Mouse (Mus musculus) hindbrain, postnatal 0 days (tissue): ENCODE measurements around the gene Gm49486. TPM values are rescaled to one million over a fixed set of nuclear protein-coding genes. Genes with fewer than 3 reads are reported as not detected.

Source experiments
- ATAC-seq: fragments of 200-750 bp; cut with Nextera tagmentation; 2 replicates; pipeline ENCODE4 v1.8.0; 2017; ENCODE audit warnings: mild to moderate bottlenecking, moderate TSS enrichment, moderate library complexity
- DNase-seq: peaks from one replicate; pipeline ENCODE4 v3.0.0-alpha.2; 2015; ENCODE audit warnings: low spot score
- H3K27ac ChIP-seq: fragments of 300-500 bp; sonication (generic); 2 replicates; pipeline ENCODE4 v1.5.1; 2014; ENCODE audit warnings: mild to moderate bottlenecking
- H3K27me3 ChIP-seq: fragments of 300-500 bp; sonication (generic); 2 replicates; pipeline ENCODE4 v1.6.1; 2014; ENCODE audit warnings: low read length, mixed read lengths; ENCODE audit not compliant: insufficient read depth
- H3K36me3 ChIP-seq: fragments of 300-500 bp; sonication (generic); 2 replicates; pipeline ENCODE4 v1.6.1; 2014; ENCODE audit warnings: low read length, mixed read lengths; ENCODE audit not compliant: insufficient read depth
- H3K4me1 ChIP-seq: fragments of 300-500 bp; sonication (generic); 2 replicates; pipeline ENCODE4 v1.6.1; 2014; ENCODE audit warnings: antibody characterized with exemption, low read length, mixed read lengths; ENCODE audit not compliant: insufficient read depth
- H3K4me2 ChIP-seq: fragments of 300-500 bp; sonication (generic); 2 replicates; pipeline ENCODE4 v1.6.1; 2014; ENCODE audit warnings: low read depth, mild to moderate bottlenecking, low read length, moderate library complexity, mixed read lengths
- H3K4me3 ChIP-seq: fragments of 300-500 bp; sonication (generic); 2 replicates; pipeline ENCODE4 v1.5.1; 2014; ENCODE audit warnings: low read length
- H3K9ac ChIP-seq: fragments of 300-500 bp; sonication (generic); replicated peaks from 2 replicates; pipeline ENCODE4 v1.6.1; 2014; ENCODE audit warnings: mild to moderate bottlenecking, low read length, moderate library complexity, mixed read lengths
- H3K9me3 ChIP-seq: fragments of 300-500 bp; sonication (generic); 2 replicates; pipeline ENCODE4 v1.6.1; 2016; ENCODE audit warnings: low read length, mixed read lengths
- CTCF ChIP-seq: IDR thresholded peaks from 2 replicates; pipeline ENCODE4 v1.5.1; 2016; ENCODE audit warnings: antibody characterized with exemption, control low read depth, low read depth
- WGBS: fragments of 180-500 bp; shearing (Covaris S2); extraction: QIAGEN DNeasy Blood & Tissue Kit; methylation state at CpG from one replicate; pipeline ENCODE4 v1.1.7; 2014; 5-methylcytosine and 5-hydroxymethylcytosine counted together
- polyA plus RNA-seq: library from polyadenylated mRNA; unstranded; fragments of >200 nt; fragmentation: Nextera tagmentation; extraction: Ambion mirVana; gene quantifications from 2 replicates; pipeline ENCODE4 v1.2.1, GENCODE M21; 2015
- total RNA-seq: library from RNA; depleted of rRNA; stranded (reverse); fragments of >200 nt; gene quantifications from 2 replicates; pipeline ENCODE4 v1.2.3, GENCODE M21; 2014

The Gm49486 gene
- total and polyA plus RNA-seq, 2 experiments from 2014 or later, result 1.7 to 2.1 TPM

DNA sequence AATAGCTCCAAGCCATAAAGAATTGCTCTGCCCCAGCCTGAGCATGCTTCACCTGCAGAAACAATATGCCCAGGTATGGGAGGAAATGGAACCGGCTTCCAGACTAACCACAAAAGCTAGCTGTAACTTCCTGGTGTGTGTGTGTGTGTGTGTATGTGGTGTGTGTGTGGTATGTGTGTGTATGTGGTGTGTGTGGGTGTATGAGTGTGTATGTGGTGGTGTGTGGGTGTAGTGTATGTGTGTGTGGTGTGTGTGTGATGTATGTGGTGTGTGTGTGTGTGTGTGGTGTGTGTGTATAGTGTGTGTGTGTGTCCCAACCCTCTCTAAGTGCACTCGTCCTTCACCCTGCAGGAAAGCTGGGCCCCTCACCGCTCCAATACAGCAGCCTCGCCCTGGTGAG is 36.2 kb downstream of the Gm49486 start:
- no peak for TF ChIP-seq CTCF
- Histone ChIP-seq H3K27ac (no peak overlapping the region), H3K4me1 (peaks cover 12% of the 10 kb centered on the region; the same call in 1 of the 2 replicates), H3K36me3 (no peaks in the 10 kb centered on the region), H3K27me3 (peaks cover 3% of the 10 kb centered on the region), H3K9ac (no peak overlapping the region), H3K4me2 (no peak overlapping the region), H3K9me3 (no peaks in the 10 kb centered on the region), H3K4me3 (no peak overlapping the region)
- DNase-seq, result no peak
- 58% methylated on average over 4 of the region's 4 CpGs for WGBS
- ATAC-seq, result no peak

GRCm38 (mm10) chr15:79268521-79268920 is 39.3 kb downstream of the Gm49486 start:
- TF ChIP-seq CTCF, result no peak
- DNase-seq (no peak), ATAC-seq (no peak)
- Histone ChIP-seq H3K9me3 (no peaks in the 10 kb centered on the region), H3K36me3 (no peaks in the 10 kb centered on the region), H3K27me3 (no peaks in the 10 kb centered on the region; the same call in 1 of the 2 replicates), H3K4me3 (no peak overlapping the region), H3K9ac (no peak overlapping the region), H3K4me1 (no peaks in the 10 kb centered on the region), H3K4me2 (no peak overlapping the region), H3K27ac (no peak overlapping the region)
- WGBS, result 23% methylated on average over 1 of the region's 1 CpGs

DNA sequence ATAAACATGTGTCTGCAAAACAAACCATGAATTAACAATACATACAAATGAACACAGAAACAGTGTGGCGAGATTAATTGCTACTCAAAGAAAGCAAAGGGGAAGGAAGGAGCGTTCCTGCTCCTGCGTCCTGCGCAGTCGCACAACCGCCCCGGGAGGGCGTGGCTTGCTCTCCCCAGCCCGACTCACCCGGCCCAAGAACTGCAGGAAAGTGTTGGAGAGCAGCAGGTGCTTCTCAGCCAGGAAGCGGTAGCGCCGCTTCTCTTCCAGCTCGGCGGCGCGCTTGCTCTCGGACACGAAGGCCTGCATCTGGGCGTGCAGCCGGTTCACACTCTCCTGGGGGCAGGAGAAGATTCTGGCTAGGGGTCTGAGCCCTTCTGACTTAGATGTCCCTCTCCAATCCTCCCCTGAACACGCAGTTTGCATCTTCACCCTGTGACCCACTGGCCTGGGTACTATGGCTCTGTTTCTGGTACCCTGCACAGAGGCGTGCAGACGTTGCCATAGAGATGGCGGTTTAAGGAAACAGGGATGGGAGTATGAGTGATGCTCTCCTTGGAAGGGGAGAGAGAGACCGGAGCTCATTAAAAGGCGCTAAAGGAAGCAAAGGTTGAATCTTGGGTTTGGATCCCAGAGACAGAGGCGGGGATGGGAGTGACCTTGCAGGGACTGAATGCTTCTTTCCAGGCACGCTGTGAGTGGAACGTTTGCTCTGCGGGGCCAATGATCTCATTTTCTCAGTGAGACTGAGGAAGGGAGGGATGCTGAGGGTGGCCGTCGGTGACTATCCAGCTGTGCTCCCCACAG is 41.3 kb downstream of the Gm49486 start:
- Histone ChIP-seq H3K27ac (no peak overlapping the region), H3K9me3 (no peaks in the 10 kb centered on the region), H3K4me3 (peak overlapping the region; percentile 37), H3K9ac (peak overlapping the region; percentile 39), H3K4me2 (peak overlapping the region; percentile 62), H3K4me1 (no peaks in the 10 kb centered on the region), H3K36me3 (no peaks in the 10 kb centered on the region), H3K27me3 (no peaks in the 10 kb centered on the region)
- TF ChIP-seq CTCF, result no peak
- ATAC-seq (peak; percentile 79; the same call in 1 of the 2 replicates), DNase-seq (peak; percentile 77)
- 1% methylated on average over 33 of the region's 33 CpGs for WGBS

GRCm38 (mm10) chr15:79271124-79271746 is 42.0 kb downstream of the Gm49486 start:
- ATAC-seq (peak; percentile 25; the same call in 1 of the 2 replicates), DNase-seq (peak; percentile 73)
- 15% methylated on average over 17 of the region's 17 CpGs for WGBS
- H3K36me3 ChIP-seq, result no peaks in the 10 kb centered on the region
- H3K4me1 ChIP-seq, result no peaks in the 10 kb centered on the region
- no peaks in the 10 kb centered on the region for H3K27me3 ChIP-seq
- H3K4me2 ChIP-seq, result peak overlapping the region; percentile 62
- TF ChIP-seq CTCF, result peak; percentile 83
- H3K9me3 ChIP-seq, result no peaks in the 10 kb centered on the region
- peak overlapping the region; percentile 37 for H3K4me3 ChIP-seq
- H3K27ac ChIP-seq, result no peak overlapping the region
- H3K9ac ChIP-seq, result peak overlapping the region; percentile 39; the same call in 1 of the 2 replicates

DNA sequence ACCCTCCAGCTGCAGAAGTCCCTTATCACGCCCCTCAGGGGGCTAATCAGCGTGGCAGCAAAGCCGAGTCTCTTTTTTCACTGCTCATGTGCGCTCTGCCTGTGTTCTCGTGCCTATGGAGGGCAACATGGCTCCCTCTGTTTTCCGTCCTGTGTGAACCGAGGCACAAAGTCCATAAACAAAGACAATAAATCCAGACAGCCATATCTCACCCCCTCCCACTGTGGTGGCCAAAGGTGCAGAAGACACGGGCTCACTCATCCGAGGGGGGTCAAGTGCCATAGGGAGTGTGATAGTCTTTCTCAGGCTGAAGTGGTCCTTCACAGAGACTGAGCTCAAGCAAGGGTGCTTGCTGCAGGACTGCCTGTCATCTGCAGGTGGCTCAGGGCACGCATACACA is 43.8 kb downstream of the Gm49486 start:
- Histone ChIP-seq H3K4me2 (no peak overlapping the region), H3K4me1 (no peaks in the 10 kb centered on the region), H3K4me3 (no peak overlapping the region), H3K27ac (no peak overlapping the region), H3K36me3 (no peaks in the 10 kb centered on the region), H3K9me3 (no peaks in the 10 kb centered on the region), H3K27me3 (no peaks in the 10 kb centered on the region), H3K9ac (no peak overlapping the region)
- ATAC-seq (no peak), DNase-seq (no peak)
- 36% methylated on average over 10 of the region's 10 CpGs for WGBS
- TF ChIP-seq CTCF, result no peak

DNA sequence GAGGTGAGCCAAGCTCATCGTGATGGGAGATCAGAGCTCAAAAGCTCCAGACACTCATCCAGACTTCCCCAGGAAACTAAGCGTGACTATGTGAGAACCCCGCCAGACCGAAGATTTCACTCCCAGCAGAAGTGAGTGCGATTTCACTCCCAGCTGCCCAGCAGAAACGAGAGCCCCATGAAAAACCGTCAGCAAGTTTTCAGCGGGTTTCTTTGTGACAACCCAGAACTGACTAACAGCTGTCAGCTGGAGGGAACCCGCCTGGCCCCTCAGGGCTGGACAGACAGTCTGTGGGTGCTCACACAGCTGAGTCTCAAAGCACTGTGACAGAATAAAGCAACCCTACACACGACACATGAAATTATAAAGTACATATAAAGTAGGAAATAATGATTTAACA is 48.5 kb downstream of the Gm49486 start:
- Histone ChIP-seq H3K9me3 (no peaks in the 10 kb centered on the region), H3K27ac (no peak overlapping the region), H3K27me3 (no peaks in the 10 kb centered on the region), H3K4me2 (no peak overlapping the region), H3K9ac (no peak overlapping the region), H3K4me1 (no peaks in the 10 kb centered on the region), H3K4me3 (no peak overlapping the region), H3K36me3 (no peaks in the 10 kb centered on the region)
- 60% methylated on average over 10 of the region's 10 CpGs for WGBS
- DNase-seq, result no peak
- no peak for ATAC-seq
- no peak for TF ChIP-seq CTCF

DNA sequence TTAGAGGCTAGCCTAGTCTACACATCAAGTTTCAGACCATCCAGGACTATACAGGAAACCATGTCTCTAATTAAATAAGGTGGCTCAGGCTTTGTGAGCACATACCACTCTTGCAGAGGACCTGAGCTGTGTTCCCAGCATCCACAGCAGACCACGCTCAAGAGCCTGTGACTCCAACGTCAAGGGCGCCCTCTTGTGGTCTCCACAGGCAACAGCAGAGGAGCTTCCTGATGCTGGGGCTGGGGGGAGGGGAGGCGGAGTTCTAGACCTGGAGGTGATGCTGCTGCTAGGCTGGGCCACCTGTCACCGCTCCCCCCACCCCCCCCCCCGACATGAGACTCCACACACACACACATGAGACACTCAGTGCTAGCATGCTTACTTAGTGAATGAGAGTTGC is 51.0 kb downstream of the Gm49486 start:
- 27% methylated on average over 6 of the region's 6 CpGs for WGBS
- DNase-seq (no peak), ATAC-seq (no peak)
- TF ChIP-seq CTCF, result peak; percentile 60
- H3K27ac ChIP-seq, result no peak overlapping the region
- H3K4me1 ChIP-seq, result no peaks in the 10 kb centered on the region
- H3K9me3 ChIP-seq, result no peaks in the 10 kb centered on the region
- H3K4me3 ChIP-seq, result no peak overlapping the region
- no peak overlapping the region for H3K9ac ChIP-seq
- H3K27me3 ChIP-seq, result no peaks in the 10 kb centered on the region
- H3K4me2 ChIP-seq, result no peak overlapping the region
- H3K36me3 ChIP-seq, result no peaks in the 10 kb centered on the region
